Mouse (Mus musculus): ENCODE results near the gene Ccnq. TPM values are rescaled to one million over a fixed set of nuclear protein-coding genes. Genes with fewer than 3 reads are reported as not detected.

Ccnq gene
- polyA plus RNA-seq, 1 experiment from 2014 or later = 35.1 TPM

DNA sequence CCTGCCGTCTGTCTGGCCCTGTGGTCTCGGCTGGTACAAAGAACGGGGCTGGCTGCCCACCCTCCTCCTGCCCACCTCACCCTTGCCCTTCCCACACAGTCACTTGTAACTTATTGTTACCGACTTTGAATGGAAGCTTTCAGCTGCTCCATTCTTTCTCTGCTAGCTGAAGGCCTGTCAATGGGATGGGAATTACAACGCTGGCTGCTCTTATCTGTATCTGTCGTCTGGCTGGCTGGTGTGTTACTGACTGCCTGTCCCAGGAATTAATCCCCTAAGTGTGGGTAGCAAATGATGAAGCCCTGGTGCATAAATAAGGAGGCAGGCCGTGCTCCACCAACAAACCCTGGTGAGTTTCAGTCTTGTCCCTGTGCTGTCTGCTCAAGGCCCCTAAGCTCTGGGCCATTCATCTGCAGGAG is 34.5 kb upstream of the Ccnq start:
- Histone ChIP-seq H3K27ac (ENCODE audit: low read length) (no peak overlapping the region), H3K4me3 (ENCODE audit: low read length) (no peak overlapping the region), H3K9ac (ENCODE audit: low read length) (no peak overlapping the region), H3K27me3 (ENCODE audit: control insufficient read depth, insufficient read depth, low read depth, low read length) (no peaks in the 10 kb centered on the region), H3K4me2 (ENCODE audit: low read depth, low read length) (no peak overlapping the region), H3K36me3 (ENCODE audit: control insufficient read depth, insufficient read depth, low read length) (no peaks in the 10 kb centered on the region), H3K4me1 (replicated peaks; ENCODE audit: control insufficient read depth, insufficient read depth, low read length) (no peaks in the 10 kb centered on the region), H3K9me3 (ENCODE audit: control insufficient read depth, low read length) (no peaks in the 10 kb centered on the region)
- WGBS = 12% methylated on average over 7 of the region's 7 CpGs
- no peak for ATAC-seq (ENCODE audit: low read depth)

DNA sequence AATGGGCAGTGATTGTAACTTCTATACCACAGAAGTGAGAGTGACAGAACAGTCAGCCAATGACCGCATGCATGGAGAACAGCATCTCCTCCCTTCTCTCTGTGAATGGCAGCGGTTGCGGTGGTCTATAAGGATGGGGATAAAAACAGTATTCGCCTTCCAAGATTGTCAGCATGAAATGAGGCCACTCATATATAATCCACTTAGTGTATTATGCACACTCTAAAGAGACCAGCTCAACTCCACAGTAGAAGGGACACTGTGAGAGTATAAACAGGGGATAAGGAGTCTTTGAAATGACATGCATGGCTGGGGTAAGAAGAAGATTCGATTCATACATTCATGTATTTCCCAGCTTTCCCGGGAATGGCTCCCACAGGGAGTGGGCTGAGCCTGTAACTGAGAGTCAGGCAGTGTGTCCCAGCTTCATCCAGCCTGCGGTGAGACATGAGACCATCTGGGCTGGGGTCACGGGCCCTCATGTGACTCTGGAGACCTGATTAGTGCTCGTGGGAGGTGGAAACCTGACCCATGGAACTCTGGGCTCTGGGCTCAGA is 31.3 kb upstream of the Ccnq start:
- Histone ChIP-seq H3K9me3 (ENCODE audit: control insufficient read depth, low read length) (no peaks in the 10 kb centered on the region), H3K4me3 (ENCODE audit: low read length) (no peak overlapping the region), H3K9ac (ENCODE audit: low read length) (no peak overlapping the region), H3K4me2 (ENCODE audit: low read depth, low read length) (no peak overlapping the region), H3K27ac (ENCODE audit: low read length) (no peak overlapping the region), H3K4me1 (replicated peaks; ENCODE audit: control insufficient read depth, insufficient read depth, low read length) (no peaks in the 10 kb centered on the region), H3K27me3 (ENCODE audit: control insufficient read depth, insufficient read depth, low read depth, low read length) (no peaks in the 10 kb centered on the region), H3K36me3 (ENCODE audit: control insufficient read depth, insufficient read depth, low read length) (no peaks in the 10 kb centered on the region)
- ATAC-seq (ENCODE audit: low read depth) = no peak
- WGBS = 65% methylated on average over 9 of the region's 9 CpGs

DNA sequence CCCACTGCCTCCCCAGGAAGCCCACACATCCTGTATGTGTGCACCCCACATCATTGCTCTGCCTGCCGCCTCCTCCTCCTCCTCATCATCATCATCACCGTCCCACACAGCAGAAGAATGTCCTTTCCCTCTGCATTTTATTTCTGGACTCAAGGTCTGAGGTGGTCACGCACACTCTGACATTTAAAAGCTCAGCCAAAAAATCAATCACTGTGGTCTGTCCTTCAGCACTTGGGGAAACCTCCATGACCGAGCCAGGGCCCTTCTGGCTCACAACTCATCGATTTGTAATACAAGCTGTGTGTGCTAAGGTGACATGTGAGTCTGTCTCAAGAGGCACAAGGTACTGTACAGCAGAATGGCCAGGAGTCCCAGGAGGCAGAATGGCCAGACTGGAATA is 30.8 kb upstream of the Ccnq start:
- Histone ChIP-seq H3K4me3 (ENCODE audit: low read length) (no peak overlapping the region), H3K36me3 (ENCODE audit: control insufficient read depth, insufficient read depth, low read length) (no peaks in the 10 kb centered on the region), H3K27me3 (ENCODE audit: control insufficient read depth, insufficient read depth, low read depth, low read length) (no peaks in the 10 kb centered on the region), H3K4me2 (ENCODE audit: low read depth, low read length) (no peak overlapping the region), H3K9me3 (ENCODE audit: control insufficient read depth, low read length) (no peaks in the 10 kb centered on the region), H3K27ac (ENCODE audit: low read length) (no peak overlapping the region), H3K9ac (ENCODE audit: low read length) (no peak overlapping the region), H3K4me1 (replicated peaks; ENCODE audit: control insufficient read depth, insufficient read depth, low read length) (no peaks in the 10 kb centered on the region)
- no peak for ATAC-seq (ENCODE audit: low read depth)
- WGBS = 61% methylated on average over 5 of the region's 5 CpGs

DNA sequence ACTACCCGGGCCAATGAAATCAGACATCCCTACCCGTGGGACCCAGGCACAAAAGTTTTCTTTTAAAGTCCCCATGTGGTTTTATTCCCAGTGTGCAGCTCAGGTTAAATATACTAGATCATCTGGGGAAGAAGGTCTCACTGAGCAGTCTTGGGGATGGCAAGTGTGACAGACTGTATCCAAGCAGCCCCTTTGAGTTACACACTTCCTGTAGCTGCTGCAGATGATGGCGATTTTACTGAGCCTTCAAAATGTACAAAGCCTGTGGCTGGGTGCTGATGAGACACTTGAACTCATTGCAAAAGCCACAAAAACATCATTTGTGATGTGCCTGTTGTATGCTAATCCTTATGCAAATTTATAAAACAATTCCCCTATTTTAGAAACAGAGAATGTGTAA is 29.0 kb upstream of the Ccnq start:
- no peak for ATAC-seq (ENCODE audit: low read depth)
- Histone ChIP-seq H3K4me1 (replicated peaks; ENCODE audit: control insufficient read depth, insufficient read depth, low read length) (no peaks in the 10 kb centered on the region), H3K4me3 (ENCODE audit: low read length) (no peak overlapping the region), H3K9ac (ENCODE audit: low read length) (no peak overlapping the region), H3K36me3 (ENCODE audit: control insufficient read depth, insufficient read depth, low read length) (no peaks in the 10 kb centered on the region), H3K27me3 (ENCODE audit: control insufficient read depth, insufficient read depth, low read depth, low read length) (no peaks in the 10 kb centered on the region), H3K4me2 (ENCODE audit: low read depth, low read length) (no peak overlapping the region), H3K27ac (ENCODE audit: low read length) (no peak overlapping the region), H3K9me3 (ENCODE audit: control insufficient read depth, low read length) (no peaks in the 10 kb centered on the region)
- 65% methylated on average over 3 of the region's 3 CpGs for WGBS

DNA sequence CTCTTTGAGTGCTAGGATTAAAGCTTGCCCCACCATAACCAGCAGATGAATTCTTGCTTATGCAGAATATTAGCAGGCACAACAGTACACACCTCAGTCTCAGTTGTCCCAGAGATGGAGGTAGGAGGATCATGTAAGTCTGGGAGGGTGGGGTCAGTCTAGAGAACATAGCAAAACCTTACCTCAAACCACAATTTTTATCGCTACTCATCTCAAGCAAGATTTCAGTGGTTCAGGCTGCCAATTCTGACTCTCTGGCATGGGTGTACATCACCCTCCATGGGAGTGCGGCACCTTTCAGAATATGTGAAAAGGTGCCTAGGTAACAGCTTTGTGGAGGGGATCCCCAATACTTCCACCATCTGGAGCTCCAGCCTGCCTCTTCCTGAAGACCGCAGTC is 28.5 kb upstream of the Ccnq start:
- Histone ChIP-seq H3K4me2 (ENCODE audit: low read depth, low read length) (no peak overlapping the region), H3K4me1 (replicated peaks; ENCODE audit: control insufficient read depth, insufficient read depth, low read length) (no peaks in the 10 kb centered on the region), H3K36me3 (ENCODE audit: control insufficient read depth, insufficient read depth, low read length) (no peaks in the 10 kb centered on the region), H3K27ac (ENCODE audit: low read length) (no peak overlapping the region), H3K9ac (ENCODE audit: low read length) (no peak overlapping the region), H3K9me3 (ENCODE audit: control insufficient read depth, low read length) (no peaks in the 10 kb centered on the region), H3K27me3 (ENCODE audit: control insufficient read depth, insufficient read depth, low read depth, low read length) (no peaks in the 10 kb centered on the region), H3K4me3 (ENCODE audit: low read length) (no peak overlapping the region)
- 94% methylated on average over 3 of the region's 3 CpGs for WGBS
- no peak for ATAC-seq (ENCODE audit: low read depth)

DNA sequence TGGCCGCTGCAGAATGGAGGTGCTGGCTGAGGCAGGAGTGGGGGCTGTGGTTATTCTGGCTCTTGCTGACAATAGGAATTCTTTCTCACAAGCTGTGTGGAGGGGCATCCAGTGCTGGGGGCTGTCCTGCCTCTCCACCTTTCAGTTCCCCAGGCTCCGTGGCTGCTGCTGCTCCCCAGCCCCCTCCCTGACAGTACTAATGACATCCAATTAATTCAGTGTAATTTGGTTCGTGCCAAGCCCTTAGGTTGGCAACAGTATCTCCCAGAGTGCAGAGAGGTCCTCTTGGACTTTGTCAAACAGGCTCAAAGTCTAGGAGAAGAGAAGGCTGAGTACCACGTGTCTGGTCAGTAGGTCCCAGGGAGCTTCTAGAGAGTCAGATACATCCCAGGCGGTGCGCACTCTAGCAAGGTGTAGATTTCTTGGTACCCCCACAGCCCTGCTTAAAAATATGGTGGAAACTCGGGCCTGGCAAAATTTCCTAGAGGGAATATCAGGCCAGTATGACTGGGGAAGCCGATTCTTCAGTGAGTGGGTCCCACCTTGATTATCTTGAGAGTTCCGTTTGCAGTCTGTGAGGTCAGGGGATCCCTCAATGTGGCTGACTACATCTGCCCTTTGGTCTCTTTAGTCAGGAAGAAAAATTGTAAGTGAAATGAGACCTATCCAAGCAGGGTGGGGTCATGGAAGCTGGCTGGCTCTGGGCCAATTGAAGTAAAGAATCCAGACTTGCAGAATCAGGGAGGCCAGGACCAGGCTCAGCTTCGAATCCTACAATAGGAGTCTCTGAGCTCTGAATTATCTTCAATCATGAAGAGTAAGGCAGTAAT is 26.5 kb upstream of the Ccnq start:
- WGBS = 59% methylated on average over 10 of the region's 10 CpGs
- H3K4me2 ChIP-seq (ENCODE audit: low read depth, low read length) = no peak overlapping the region
- no peaks in the 10 kb centered on the region for H3K27me3 ChIP-seq (ENCODE audit: control insufficient read depth, insufficient read depth, low read depth, low read length)
- H3K4me3 ChIP-seq (ENCODE audit: low read length) = no peak overlapping the region
- H3K27ac ChIP-seq (ENCODE audit: low read length) = no peak overlapping the region
- no peaks in the 10 kb centered on the region for H3K4me1 ChIP-seq (replicated peaks; ENCODE audit: control insufficient read depth, insufficient read depth, low read length)
- no peaks in the 10 kb centered on the region for H3K36me3 ChIP-seq (ENCODE audit: control insufficient read depth, insufficient read depth, low read length)
- no peak overlapping the region for H3K9ac ChIP-seq (ENCODE audit: low read length)
- no peak for ATAC-seq (ENCODE audit: low read depth)
- no peaks in the 10 kb centered on the region for H3K9me3 ChIP-seq (ENCODE audit: control insufficient read depth, low read length)

DNA sequence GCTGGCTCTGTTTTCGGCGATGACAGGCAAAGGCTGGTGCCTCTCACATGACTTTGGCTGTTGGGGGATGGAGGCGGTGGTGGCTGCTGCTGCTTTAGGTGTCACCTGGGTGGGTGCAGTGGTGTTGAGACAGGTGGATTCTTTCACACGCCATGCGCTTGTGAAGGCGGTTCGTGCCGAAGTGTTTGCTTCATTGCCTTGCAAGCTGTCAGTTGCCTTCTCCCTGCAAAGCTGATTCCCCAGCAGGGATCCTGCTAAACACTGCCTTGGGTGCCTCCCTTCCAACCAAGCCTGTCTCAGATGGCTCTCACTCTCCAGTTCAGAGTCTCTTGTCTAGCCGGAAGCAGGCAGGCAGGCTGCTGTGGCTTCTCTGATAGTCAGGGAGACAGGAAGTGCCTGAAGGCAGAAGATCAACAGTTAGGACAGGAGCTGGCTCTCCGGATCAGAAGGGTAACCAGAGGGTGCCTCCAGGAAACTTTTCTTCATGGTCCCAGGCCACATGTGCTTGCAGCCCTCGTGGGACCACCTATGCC is 20.3 kb upstream of the Ccnq start:
- Histone ChIP-seq H3K9ac (ENCODE audit: low read length) (no peak overlapping the region), H3K4me3 (ENCODE audit: low read length) (no peak overlapping the region), H3K4me1 (replicated peaks; ENCODE audit: control insufficient read depth, insufficient read depth, low read length) (no peaks in the 10 kb centered on the region), H3K4me2 (ENCODE audit: low read depth, low read length) (no peak overlapping the region), H3K9me3 (ENCODE audit: control insufficient read depth, low read length) (no peaks in the 10 kb centered on the region), H3K27ac (ENCODE audit: low read length) (no peak overlapping the region), H3K36me3 (ENCODE audit: control insufficient read depth, insufficient read depth, low read length) (no peaks in the 10 kb centered on the region), H3K27me3 (ENCODE audit: control insufficient read depth, insufficient read depth, low read depth, low read length) (no peaks in the 10 kb centered on the region)
- 29% methylated on average over 11 of the region's 11 CpGs for WGBS
- ATAC-seq (ENCODE audit: low read depth) = no peak

DNA sequence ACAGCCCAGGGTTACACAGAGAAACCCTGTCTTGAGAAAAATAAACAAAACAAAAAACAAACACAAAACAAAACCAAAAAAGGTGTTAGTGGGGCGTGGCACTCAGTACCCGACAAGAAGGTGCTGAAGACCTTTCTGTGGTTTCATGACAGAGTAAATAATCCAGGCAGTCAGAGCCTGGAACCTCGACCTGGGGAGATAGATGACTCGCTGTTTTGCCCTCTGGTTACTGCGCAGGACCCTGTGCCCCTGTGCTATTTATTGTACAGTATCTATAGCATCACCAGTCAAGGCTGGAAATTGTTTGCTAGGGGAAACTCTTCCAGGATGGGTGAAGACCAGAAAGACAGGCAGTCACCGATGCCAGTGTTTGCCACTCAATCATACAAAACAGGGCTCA is 18.9 kb upstream of the Ccnq start:
- 60% methylated on average over 6 of the region's 6 CpGs for WGBS
- Histone ChIP-seq H3K4me1 (replicated peaks; ENCODE audit: control insufficient read depth, insufficient read depth, low read length) (no peaks in the 10 kb centered on the region), H3K27me3 (ENCODE audit: control insufficient read depth, insufficient read depth, low read depth, low read length) (no peaks in the 10 kb centered on the region), H3K9ac (ENCODE audit: low read length) (no peak overlapping the region), H3K27ac (ENCODE audit: low read length) (no peak overlapping the region), H3K36me3 (ENCODE audit: control insufficient read depth, insufficient read depth, low read length) (no peaks in the 10 kb centered on the region), H3K4me3 (ENCODE audit: low read length) (no peak overlapping the region), H3K9me3 (ENCODE audit: control insufficient read depth, low read length) (no peaks in the 10 kb centered on the region), H3K4me2 (ENCODE audit: low read depth, low read length) (no peak overlapping the region)
- no peak for ATAC-seq (ENCODE audit: low read depth)

DNA sequence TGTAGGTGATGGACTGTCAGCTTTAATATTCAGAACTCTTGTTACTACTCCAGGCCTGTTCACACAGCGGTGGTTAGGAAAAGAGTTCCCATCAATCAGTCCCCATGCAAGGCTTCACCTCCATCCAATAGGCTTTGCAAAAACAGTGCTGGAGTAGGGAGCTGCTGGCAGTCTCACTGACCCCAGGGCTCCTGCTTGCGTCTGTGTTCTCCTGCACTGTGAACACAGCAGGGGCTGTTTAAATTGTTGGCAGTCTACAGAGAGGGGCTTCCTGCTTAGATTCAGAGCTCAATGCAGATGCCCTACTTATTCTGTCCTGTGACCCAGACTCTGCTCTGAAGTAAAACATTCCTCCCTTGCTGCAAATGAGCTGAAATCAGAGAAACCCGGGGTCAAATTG is 17.2 kb upstream of the Ccnq start:
- Histone ChIP-seq H3K9ac (ENCODE audit: low read length) (no peak overlapping the region), H3K27me3 (ENCODE audit: control insufficient read depth, insufficient read depth, low read depth, low read length) (no peaks in the 10 kb centered on the region), H3K4me2 (ENCODE audit: low read depth, low read length) (no peak overlapping the region), H3K9me3 (ENCODE audit: control insufficient read depth, low read length) (no peaks in the 10 kb centered on the region), H3K36me3 (ENCODE audit: control insufficient read depth, insufficient read depth, low read length) (no peaks in the 10 kb centered on the region), H3K27ac (ENCODE audit: low read length) (no peak overlapping the region), H3K4me1 (replicated peaks; ENCODE audit: control insufficient read depth, insufficient read depth, low read length) (no peaks in the 10 kb centered on the region), H3K4me3 (ENCODE audit: low read length) (no peak overlapping the region)
- ATAC-seq (ENCODE audit: low read depth) = no peak
- 37% methylated on average over 3 of the region's 3 CpGs for WGBS

Data from lung, embryonic 16.5 days (tissue).